Mouse (Mus musculus) spleen, postnatal 36 days (tissue): ENCODE data around the gene Ssbp4.

Experiments
- DNase-seq, 2 experiments: peaks; one replicate each; pipeline ENCODE4 v3.0.0; 2022; ENCODE audit warnings: low spot score in 2 of 2, mixed read lengths in 1 of 2

The Ssbp4 gene

DNA sequence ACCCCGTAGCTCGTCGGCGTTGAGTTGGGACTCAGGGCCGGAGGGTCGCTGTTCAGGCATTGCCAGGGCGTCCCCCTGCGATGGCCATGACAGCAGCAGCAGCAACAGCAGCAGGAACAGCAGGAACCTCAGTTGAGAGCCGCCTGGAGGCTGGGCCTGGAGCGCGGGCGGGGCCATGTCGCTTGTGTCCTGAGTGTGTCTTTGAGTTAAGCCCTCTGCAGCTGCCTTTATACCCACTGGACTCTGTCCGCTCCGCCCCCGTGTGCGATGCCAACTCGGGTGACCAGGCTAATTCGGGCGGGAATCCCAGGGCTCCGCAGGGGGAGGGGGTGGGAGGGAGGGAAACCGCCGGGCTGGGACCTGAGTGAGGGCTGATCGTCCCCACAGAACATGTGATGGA is 22.8 kb upstream of the Ssbp4 start:
- DNase-seq, result peak in 1 of 2 experiments; percentile 34

DNA sequence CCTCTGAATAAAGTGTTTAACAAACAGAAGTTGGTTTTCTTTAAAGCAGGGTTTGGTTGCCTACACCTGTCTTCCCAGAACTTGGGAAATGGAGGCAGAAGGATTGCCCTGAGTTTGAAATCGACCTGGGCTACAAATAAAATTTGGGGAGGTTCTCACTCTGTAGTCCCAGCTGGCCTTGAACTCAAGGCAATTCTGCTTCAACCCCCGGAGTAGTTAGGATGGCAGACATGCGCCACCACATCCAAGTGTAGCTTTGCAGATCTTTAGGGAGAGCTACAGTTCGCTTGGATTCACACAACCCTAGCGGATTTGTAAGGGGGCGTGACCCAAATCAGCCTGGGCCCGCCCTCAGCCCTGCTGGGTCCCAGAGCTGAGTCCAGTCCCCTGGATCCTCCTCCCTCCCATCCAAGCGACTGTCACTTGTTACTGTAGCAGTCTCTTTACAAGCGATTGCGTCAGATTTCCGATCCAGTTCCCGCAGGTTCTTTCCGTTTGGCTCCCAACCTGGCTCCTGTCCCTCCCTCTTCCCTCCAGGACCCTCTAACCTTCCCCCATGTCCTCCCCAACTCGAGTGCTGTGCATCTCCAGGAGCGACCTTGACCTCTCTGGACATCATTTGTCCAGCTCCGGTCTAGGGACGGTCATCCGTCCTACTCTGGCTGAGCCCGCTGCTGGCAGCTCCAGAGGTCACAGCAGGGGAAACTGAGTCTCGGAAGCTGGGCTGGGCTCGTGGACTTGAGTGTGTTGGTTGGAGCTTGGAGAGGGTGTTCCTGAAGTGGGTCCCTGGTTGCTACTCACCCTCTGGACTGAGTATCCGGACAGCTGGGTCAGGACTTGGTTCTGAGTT is 22.1 kb upstream of the Ssbp4 start:
- DNase-seq, result peak in 1 of 2 experiments; percentile 40

DNA sequence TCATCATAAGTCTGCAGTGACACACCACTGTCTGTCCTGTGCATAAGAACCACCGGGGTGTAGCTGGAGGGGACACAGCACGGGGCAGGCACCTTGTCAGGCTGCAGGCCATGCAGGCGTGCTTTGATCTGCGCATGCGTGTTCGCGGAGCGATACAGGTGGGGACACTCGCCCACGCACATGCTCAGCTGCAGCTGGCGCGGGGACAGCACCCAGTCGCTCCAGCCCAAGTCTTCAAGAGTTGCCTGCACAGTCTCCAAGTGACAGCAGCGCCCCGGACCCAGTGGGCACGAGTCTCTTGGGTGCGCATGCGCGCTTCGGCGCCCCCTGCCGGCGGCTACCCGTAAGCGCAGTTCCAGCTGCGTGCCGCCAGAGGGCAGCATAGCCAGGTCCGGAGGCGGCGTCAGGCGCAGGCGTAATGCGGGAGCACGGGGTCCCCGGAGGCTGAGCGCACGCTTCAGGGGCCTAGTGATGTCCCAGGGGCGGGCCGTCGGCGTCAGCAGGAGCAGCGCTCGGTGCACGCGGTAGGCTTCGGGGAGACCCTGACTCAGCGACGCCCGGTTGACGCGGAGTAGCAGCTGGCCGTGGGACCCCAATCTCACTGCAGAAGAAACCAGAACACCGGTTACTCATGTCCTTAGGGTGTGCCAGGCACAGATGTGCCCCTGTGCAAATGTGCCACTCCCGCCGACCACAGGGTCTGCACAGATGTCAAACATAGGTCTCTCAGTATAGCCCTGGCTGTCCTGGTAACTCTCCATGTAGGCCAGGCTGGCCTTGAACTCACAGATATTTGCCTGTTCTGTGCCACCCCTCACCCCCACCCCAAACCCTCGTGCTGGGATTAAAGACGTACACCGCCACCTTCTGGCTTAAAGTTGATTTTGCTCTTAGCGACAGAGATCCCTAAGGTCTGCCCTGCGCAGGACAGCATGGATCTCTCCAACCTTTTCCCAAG is 21.2 kb upstream of the Ssbp4 start:
- peak; percentile 91 to 92 for DNase-seq

DNA sequence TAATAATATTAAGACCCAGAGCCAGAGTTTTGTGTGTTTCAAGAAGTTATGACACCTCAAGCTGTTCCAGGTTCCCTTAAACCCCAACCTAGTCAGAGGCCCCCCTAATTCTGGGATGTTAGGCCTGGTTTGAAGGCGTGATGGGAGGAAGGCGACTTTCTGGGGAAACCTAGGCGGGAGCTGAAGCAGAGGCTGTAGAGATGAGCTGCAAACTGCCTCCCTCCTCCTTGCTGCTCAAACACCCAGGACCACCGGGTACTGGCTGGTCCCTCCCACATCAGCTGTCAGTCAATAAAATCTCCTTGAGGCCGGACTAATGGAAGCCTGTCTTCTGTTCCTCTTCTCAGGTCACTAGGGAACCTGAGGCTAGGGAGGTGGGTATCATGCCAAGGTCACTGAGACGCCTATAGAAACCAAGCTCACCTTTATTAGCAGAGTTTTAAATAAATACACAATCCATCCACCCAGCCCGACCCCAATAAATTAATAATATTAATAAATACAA is 20.4 kb upstream of the Ssbp4 start:
- no peak for DNase-seq

GRCm38 (mm10) chr8:70627041-70627440 is 18.4 kb upstream of the Ssbp4 start:
- DNase-seq, result no peak

DNA sequence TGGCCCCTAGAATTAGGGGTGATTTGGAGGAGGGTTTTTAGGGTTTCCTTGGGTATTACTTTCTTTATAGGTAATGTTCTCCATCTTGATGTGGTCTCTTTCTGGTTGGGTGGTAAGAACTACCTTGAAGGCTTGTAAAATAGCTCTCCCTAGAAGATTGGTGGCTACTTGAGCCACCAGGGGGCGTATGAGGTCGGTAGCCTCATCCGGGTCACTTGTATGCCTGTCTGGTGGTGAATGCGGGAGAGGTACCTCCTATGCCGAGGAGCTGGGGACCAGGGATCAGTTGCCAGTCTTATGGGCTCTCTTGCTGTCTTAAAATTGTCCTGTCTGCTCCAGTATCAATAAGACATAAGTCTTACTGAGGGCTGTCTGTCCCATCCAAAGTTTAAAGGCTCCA is 16.4 kb upstream of the Ssbp4 start:
- peak in 1 of 2 experiments; percentile 54 for DNase-seq

DNA sequence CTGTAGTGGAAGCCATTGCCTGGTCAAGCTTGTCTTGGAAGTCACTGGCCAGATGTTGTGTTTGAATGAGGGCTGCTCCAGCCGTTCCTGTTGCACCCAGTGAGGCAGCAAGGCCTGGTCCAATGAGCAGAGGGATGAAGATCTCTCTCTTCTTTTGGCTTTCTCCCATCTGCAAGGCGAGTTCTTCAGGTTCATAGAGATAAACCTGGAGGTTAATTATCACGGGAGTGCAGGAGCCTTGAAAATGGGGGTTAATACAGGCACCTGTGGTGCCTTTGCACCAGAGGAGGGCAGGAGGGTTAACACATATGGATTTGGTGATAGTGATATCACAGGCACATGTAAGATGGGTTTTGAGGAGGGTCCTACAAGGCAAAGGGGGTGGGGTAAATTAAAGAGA is 13.5 kb upstream of the Ssbp4 start:
- DNase-seq, result peak in 1 of 2 experiments; percentile 60

DNA sequence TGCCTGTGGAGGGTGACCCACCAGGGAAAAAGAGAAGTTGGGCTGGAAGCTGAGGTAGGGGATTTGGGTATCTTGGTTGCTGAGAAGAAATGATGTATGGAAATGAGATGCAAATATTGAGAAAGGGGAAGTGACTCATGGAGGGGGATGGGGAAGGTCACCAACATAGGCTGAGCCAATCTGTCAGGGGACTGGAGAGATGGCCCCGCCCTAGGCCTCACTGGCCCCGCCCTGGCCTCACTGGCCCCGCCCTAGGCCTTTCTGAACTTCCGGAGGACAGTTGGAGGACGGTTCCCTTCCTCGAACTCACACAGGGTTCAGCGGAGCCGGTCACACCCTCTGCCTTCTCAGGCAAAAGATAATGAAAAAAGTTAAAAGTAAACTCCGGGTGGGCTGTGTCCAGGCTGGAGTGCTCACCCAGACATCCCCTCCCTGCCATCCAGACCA is 10.2 kb upstream of the Ssbp4 start:
- DNase-seq, result peak; percentile 92 to 95

DNA sequence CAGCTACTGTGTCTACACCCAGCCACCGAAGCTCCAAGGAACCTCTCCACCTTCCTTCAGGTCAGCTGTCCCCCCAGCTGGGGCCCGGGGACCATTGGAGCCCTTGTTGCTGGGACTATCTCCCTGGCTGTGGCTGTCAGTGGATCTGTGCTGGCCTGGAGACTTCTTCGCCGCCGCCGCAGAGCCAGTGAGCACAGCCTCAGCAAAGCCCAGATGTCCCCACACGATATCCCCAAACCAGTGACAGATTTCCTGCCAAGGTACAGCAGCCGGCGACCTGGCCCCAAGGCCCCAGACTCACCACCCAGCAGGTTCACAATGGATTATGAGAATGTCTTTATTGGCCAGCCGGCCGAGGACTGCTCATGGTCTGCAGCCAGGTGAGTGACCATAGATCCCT is 9.3 kb upstream of the Ssbp4 start:
- no peak for DNase-seq

GRCm38 (mm10) chr8:70616645-70617044 is 8.0 kb upstream of the Ssbp4 start:
- peak; percentile 64 to 72 for DNase-seq

- DNase-seq, result peak; percentile 47 to 57
These were observed 7.2 kb upstream of the Ssbp4 start, which contains the start of gene Lrrc25 for GRCm38 (mm10) chr8:70615894-70616293. Gene Lrrc25, plus strand, starts transcription at chr8:70616155.

- no peak for DNase-seq
These were observed 6.6 kb upstream of the Ssbp4 start for GRCm38 (mm10) chr8:70615281-70615680.

- no peak for DNase-seq
These were observed 5.8 kb upstream of the Ssbp4 start for GRCm38 (mm10) chr8:70614469-70614868.

DNA sequence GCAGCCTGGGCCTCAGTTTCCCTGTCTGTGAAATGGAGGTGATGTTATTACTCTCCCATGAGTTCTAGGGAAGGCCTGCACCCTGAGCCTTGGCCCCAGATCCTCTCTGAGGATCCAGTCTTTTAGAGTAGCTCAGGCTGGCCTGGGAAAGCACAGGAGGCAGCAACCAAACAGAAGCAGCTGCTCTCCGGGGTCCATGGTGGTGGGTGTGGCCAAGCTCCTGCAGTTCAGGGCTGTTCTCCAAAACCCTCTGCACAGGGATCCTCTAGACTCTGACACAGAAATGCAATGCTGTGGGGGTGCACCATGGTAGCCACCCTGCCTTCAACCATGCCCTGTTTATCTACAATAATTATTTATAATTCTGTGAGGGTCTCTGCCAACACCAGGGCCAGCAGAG is 5.1 kb upstream of the Ssbp4 start:
- DNase-seq, result no peak

- DNase-seq, result peak; percentile 89 to 91
These were observed 3.2 kb upstream of the Ssbp4 start for GRCm38 (mm10) chr8:70611849-70612248.

DNA sequence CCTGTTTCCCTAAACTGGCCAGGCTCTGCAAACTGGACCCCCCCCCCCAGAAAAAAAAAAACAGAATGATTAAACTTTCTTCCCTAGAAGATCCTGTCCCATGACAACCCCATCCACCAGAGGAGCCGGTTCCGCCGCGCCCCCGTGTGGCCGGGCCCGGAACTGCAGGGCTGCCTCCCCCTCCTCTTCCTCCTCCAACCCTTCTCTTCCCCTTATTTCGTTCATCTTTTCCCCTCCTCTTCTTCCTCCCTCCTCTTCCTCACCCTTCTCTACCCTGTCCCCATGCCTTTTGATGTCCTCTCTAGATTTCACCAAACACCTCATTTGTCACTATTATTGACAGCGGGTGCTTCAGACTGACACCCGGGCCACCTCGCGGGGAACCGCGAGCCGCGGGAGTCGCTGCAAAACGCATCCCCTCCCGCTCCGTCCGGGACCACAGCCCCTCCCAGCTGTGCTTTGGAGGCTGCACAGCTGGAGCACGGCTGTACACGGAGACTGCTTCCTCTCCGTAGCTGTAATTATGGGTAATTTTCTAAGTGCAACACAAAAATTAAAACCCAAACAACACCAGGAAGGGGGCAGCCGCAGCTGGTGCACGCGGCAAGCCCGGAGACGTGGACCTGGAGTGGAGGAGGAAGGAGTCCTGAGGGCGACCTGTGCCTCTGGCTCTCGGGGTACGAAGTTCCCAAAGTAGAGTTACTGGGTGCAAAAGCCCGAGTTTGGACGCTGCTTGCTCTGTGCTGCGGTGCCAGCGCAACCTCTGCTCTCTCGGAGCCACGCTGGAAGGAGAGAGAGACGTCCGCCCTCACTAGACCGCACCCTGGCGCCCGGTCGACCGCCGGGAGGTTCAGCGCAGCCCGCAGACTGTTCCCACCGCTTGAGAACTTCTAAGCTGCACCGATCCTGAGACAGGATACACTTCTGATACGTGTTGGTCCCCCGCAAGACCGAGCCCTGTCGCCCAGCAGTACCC is 2.4 kb upstream of the Ssbp4 start:
- DNase-seq, result peak; percentile 79 to 80

- peak; percentile 92 to 94 for DNase-seq
These were observed 1.4 kb upstream of the Ssbp4 start for GRCm38 (mm10) chr8:70609849-70610795.

- peak; percentile 82 to 86 for DNase-seq
These were observed 736 bp upstream of the Ssbp4 start for GRCm38 (mm10) chr8:70609368-70609848.
